Mouse (Mus musculus) layer of hippocampus, postnatal 10 days (tissue): ENCODE results near the gene Stam2. TPM values are rescaled to one million over a fixed set of nuclear protein-coding genes. Genes with fewer than 3 reads are reported as not detected.

ENCODE experiments used
- DNase-seq, 2 experiments: peaks; one replicate each; pipeline ENCODE4 v3.0.0; 2021; ENCODE audit warnings: low spot score in 2 of 2
- total RNA-seq, 2 experiments: library from RNA; stranded (reverse); gene quantifications; 2 replicates each; pipeline ENCODE4 v1.2.3; 2021

The Stam2 gene
- total RNA-seq, 2 experiments from 2014 or later: 27.8 to 30.9 TPM

- no peak for DNase-seq
Measured at GRCm38 (mm10) chr2:52732001-52732400, 10.1 kb downstream of the Stam2 start.

GRCm38 (mm10) chr2:52730891-52731290 lies 11.2 kb downstream of the Stam2 start:
- DNase-seq: no peak

GRCm38 (mm10) chr2:52720231-52721025 lies 21.7 kb downstream of the Stam2 start:
- no peak for DNase-seq

DNA sequence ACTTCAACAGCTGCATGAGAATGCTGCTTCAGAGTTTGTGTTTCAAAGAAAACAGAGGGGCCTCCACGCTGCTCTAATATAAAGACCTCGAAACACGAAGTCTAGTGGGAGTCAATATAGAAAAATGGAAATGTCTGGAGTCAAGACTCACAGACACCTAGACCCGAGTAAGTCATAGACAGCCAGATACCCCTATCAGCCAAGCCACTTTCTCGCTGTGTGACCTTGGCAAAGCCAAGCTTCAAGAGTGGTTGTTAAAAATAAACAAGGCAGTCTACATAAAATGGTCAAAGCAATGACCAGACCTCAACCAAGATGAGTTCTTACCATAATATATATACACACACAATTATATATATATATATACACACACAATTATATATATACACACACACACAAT lies 25.0 kb downstream of the Stam2 start:
- DNase-seq: no peak

GRCm38 (mm10) chr2:52715538-52715937 lies 26.5 kb downstream of the Stam2 start:
- DNase-seq: no peak

GRCm38 (mm10) chr2:52714111-52714510 lies 28.0 kb downstream of the Stam2 start:
- DNase-seq: no peak

- no peak for DNase-seq
Measured at GRCm38 (mm10) chr2:52710804-52711203, 31.3 kb downstream of the Stam2 start.

- DNase-seq: no peak
Measured at GRCm38 (mm10) chr2:52709417-52709816, 32.7 kb downstream of the Stam2 start.

DNA sequence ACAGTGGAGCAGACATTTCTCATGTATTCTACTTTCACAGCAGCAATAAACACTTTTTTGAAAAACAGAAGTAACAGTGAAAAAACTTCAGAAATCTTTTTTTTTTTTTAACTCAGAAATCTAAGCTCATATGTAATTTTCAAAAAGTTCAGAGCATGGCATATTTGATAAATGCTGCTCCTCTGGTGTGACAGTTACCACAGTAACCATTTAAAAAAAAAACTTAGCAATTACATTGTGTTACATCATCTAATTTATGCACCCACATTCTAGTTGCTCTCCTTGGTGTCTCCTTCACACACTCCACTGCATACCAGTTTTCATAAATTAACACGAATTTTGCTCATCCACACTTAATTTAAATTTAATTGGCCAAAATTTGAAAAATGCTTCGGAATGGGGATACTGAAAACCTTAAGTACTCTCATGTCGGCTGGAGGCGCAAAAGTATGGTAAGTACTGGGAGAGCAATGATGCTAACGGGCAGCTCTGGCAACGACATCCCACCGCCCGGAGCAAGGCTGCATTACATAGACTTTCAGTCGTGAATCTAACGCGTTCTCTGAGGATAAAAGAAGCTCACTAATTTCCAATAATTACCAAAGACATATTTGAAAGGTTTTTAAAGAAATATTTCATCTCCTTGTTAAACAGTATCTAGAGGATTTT lies 40.6 kb downstream of the Stam2 start:
- no peak for DNase-seq

- DNase-seq: no peak
Measured at GRCm38 (mm10) chr2:52700352-52700751, 41.7 kb downstream of the Stam2 start.

- no peak for DNase-seq
Measured at GRCm38 (mm10) chr2:52694604-52695003, 47.5 kb downstream of the Stam2 start.

DNA sequence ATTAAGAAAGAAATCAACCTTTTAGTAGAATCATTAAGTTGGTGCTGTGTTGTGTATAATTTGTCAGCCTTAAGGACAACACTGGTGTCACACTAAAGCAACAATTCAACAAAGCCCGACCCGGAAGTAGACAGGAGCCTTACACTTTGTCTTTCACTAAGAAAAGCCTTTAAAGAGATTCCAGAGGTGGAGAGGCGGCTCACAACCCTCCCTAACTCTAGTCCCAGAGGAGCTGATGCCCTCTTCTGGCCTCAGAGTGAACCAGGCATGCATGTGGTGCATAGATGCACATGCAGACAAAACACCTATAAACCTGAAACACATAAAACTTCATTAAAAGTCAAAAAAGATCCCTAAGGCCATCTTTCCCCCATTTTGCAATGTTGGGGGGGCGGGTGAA lies 50.3 kb downstream of the Stam2 start:
- DNase-seq: no peak

GRCm38 (mm10) chr2:52686601-52687000 lies 55.5 kb downstream of the Stam2 start:
- no peak for DNase-seq

DNA sequence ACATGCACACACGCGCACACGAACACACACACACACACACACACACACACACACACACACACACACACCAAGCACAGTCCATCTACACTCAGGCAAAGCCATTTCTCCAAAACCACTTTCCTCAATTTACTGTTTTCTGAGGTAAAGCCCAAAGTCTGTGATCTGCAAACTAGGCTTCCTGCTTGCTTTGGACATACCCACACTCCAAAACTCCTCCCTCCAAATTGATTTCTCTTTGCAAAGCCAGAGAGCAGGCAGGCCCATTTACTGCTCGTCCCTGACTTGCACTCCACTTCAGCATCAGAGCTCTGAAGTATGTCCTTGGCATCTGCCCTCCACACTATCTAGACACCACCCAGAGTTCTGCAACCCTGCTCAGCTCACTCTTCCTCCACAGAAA lies 64.5 kb downstream of the Stam2 start:
- no peak for DNase-seq

DNA sequence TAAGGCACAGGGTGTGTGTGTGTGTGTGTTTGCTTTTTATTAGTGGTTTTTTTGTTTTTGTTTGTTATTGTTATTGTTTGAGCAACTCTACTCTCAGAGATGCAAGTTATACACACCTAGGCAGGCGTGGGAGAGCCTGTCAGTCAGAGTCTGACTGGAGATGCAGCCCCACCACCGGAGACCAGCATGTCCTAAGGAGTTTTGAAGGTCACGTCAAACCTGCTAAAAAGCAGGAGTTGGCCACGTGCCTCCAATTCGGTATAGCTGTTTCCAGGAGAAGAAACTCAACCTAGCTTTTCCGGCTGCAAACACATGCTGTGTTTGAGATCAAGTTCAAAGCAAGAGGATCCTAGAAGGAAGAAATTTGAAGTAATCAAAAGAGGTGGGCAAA lies 65.2 kb downstream of the Stam2 start:
- peak in 1 of 2 experiments; percentile 36 for DNase-seq

DNA sequence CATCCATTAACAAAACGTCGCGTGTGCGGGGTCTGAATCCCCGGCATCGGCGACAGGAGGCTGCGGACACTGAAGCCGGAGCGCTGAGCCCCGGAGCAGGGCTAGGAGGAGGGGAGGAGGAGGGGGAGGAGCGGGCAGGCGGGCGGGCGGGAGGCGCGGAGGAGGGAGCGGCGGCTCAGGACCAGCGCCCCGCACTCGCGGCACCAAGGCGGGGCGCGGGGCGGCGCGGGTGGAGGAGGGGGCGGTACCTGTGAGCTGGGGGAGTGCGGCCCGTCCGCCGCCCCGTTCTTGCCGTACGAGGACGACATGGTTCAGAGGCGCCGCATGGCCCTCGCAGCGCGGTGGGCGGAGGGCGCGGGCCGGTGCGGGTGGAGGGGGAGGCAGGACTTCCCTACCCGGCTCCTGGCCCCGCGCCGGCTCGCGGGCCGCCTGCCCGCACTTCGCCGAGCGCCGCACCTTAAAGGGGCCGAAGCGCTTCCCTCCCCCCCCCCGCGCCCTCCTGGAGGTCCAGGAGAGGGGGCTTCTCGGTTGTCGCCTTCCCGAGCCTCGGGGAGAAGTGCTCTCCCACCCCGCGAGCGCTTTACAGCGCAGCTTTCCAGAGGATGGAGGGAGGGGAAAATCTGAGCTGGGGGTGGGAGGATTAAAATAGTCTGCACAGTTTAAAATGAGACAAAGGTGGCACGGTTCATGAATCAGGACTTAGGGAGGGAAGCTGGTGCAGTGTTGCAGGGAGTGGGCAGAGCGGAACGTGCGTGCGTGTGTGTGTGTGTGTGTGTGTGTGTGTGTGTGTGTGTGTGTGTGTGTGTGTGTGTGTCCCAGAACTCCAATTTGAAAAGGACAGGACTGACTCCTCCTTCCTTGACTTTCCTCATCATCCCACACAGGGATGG lies 65.8 kb downstream of the Stam2 start, which contains the start of gene Cacnb4:
Cacnb4 (minus strand) TSS at position 809 of the 890 bp plus-strand sequence.
- DNase-seq: peak; percentile 59 to 71

GRCm38 (mm10) chr2:52675278-52675987 lies 66.6 kb downstream of the Stam2 start:
- DNase-seq: peak in 1 of 2 experiments; percentile 29

DNA sequence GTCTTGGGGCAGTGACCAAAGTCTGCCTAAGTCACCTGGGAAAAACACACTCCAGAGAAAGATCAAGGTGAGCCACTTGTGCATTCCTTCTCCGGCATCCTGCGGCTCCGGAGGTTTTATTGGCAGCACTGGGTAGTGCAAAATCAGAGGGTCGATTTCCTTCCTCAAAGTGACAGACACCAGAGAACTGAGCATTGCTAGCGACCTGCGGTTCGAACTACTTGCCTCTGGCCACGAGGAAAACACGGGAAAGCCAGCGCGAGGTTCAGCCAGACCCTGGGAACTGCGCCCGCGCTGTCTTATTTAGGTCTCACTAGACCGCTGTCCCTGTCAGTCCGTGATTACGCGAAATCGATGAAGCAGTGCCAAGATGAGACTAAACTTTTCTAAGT lies 67.2 kb downstream of the Stam2 start:
- DNase-seq: peak; percentile 16 to 34

- no peak for DNase-seq
Measured at GRCm38 (mm10) chr2:52673172-52673571, 68.9 kb downstream of the Stam2 start.

DNA sequence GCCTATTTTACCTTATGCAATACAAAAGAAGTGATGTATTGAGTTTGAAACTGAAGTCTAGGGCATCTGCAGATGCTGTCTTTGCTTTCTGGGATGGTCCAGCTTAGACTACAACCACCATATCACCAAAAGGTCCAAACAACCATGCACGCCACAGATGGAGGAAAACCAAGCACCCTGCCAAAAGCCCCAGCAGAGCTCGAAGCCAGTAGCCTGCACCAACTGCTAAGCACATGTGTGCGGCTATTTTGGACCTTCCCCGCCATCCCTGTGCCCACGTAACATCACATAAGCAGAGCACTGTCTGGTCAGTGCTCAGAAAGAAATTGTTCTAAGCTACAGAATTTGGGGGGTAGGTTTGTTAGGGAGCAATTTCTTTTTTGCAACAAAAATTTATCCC lies 71.3 kb downstream of the Stam2 start:
- peak in 1 of 2 experiments; percentile 39 for DNase-seq

- DNase-seq: no peak
Measured at GRCm38 (mm10) chr2:52668480-52668879, 73.6 kb downstream of the Stam2 start.
